Mouse (Mus musculus) CH12.LX (cell line): ENCODE results near the gene Caln1. TPM values are rescaled to one million over a fixed set of nuclear protein-coding genes. Genes with fewer than 3 reads are reported as not detected.

ENCODE experiments used
- DNase-seq: peaks from one replicate; pipeline ENCODE4 v3.0.0-alpha.2; 2013; ENCODE audit errors: extremely low read depth
- H3K27ac ChIP-seq: 2 replicates; pipeline ENCODE4 v1.5.1; 2012; ENCODE audit warnings: low read depth, mild to moderate bottlenecking, control low read depth, moderate library complexity; ENCODE audit not compliant: insufficient read depth
- H3K27me3 ChIP-seq: replicated peaks from 2 replicates; pipeline ENCODE3; 2012; ENCODE audit warnings: inconsistent platforms
- H3K36me3 ChIP-seq, 2 experiments: replicated peaks in 1 of 2; 2 replicates each; pipeline versions ENCODE3 to v1.6.1; 2012; ENCODE audit warnings: inconsistent platforms in 1 of 2, low read length in 1 of 2, mild to moderate bottlenecking in 1 of 2, mixed read lengths in 1 of 2, moderate library complexity in 1 of 2; ENCODE audit not compliant: control insufficient read depth in 1 of 2, insufficient read depth in 1 of 2
- H3K4me1 ChIP-seq, 2 experiments: 2 replicates each; pipeline ENCODE4 v1.6.1; 2012; ENCODE audit warnings: inconsistent platforms in 1 of 2, moderate library complexity in 1 of 2; ENCODE audit not compliant: insufficient read depth in 2 of 2, control insufficient read depth in 1 of 2
- H3K4me2 ChIP-seq: 2 replicates; pipeline ENCODE4 v1.6.1; 2012; ENCODE audit warnings: low read depth, mild to moderate bottlenecking, control low read depth; ENCODE audit not compliant: poor library complexity, insufficient read depth, severe bottlenecking
- H3K4me3 ChIP-seq, 3 experiments: fragments of 150-350 bp in 1 of 3; sonication (generic) in 1 of 3; replicated peaks in 1 of 3; 2 replicates each; pipeline versions ENCODE3 to v1.5.1; 2011 to 2012; ENCODE audit warnings: low read depth in 2 of 3, low read length in 2 of 3, mild to moderate bottlenecking in 2 of 3, moderate library complexity in 2 of 3, control low read depth in 1 of 3, improper control_type of control experiment in 1 of 3, inconsistent platforms in 1 of 3, mixed read lengths in 1 of 3; ENCODE audit not compliant: poor library complexity in 1 of 3
- H3K79me2 ChIP-seq: replicated peaks from 2 replicates; pipeline ENCODE4 v1.6.1; 2012; ENCODE audit warnings: mild to moderate bottlenecking, moderate library complexity; ENCODE audit not compliant: control insufficient read depth, poor library complexity, insufficient read depth, severe bottlenecking; ENCODE audit errors: extremely low read depth
- H3K9ac ChIP-seq: 2 replicates; pipeline ENCODE4 v1.6.1; 2012; ENCODE audit warnings: low read depth, mild to moderate bottlenecking, control low read depth, moderate library complexity; ENCODE audit not compliant: insufficient read depth
- H3K9me3 ChIP-seq: replicated peaks from 2 replicates; pipeline ENCODE3; 2012; ENCODE audit warnings: low read length, inconsistent platforms, mixed read lengths
- BHLHE40 ChIP-seq: IDR thresholded peaks from 2 replicates; pipeline ENCODE4 v1.6.1; 2011; ENCODE audit warnings: mild to moderate bottlenecking, low read depth, low read length, improper control_type of control experiment
- CHD2 ChIP-seq: IDR thresholded peaks from 2 replicates; pipeline ENCODE4 v1.6.1; 2011; ENCODE audit warnings: low read length, improper control_type of control experiment
- E2F4 ChIP-seq: IDR thresholded peaks from 2 replicates; pipeline ENCODE4 v1.6.1; 2011; ENCODE audit warnings: low read depth, low read length, improper control_type of control experiment; ENCODE audit not compliant: insufficient replicate concordance
- ELF1 ChIP-seq: IDR thresholded peaks from 2 replicates; pipeline ENCODE4 v1.6.1; 2014; ENCODE audit warnings: low read depth, mild to moderate bottlenecking, inconsistent platforms, low read length, improper control_type of control experiment
- EP300 ChIP-seq: IDR thresholded peaks from 2 replicates; pipeline ENCODE4 v1.6.1; 2011; ENCODE audit warnings: low read length, improper control_type of control experiment
- ETS1 ChIP-seq: conservative IDR thresholded peaks from 2 replicates; pipeline ENCODE4 v1.6.1; 2012; ENCODE audit warnings: low read depth, mild to moderate bottlenecking, inconsistent platforms, low read length, improper control_type of control experiment, moderate library complexity
- GABPA ChIP-seq: IDR thresholded peaks from 2 replicates; pipeline ENCODE4 v1.6.1; 2012; ENCODE audit warnings: low read depth, low read length, improper control_type of control experiment, inconsistent platforms; ENCODE audit not compliant: insufficient replicate concordance
- HCFC1 ChIP-seq: IDR thresholded peaks from 2 replicates; pipeline ENCODE4 v1.6.1; 2012; ENCODE audit warnings: low read depth, mild to moderate bottlenecking, inconsistent platforms, low read length, improper control_type of control experiment
- IRF4 ChIP-seq: IDR thresholded peaks from 2 replicates; pipeline ENCODE4 v1.6.1; 2014; ENCODE audit warnings: low read depth, mild to moderate bottlenecking, inconsistent platforms, low read length, improper control_type of control experiment
- KAT2A ChIP-seq: IDR thresholded peaks from 2 replicates; pipeline ENCODE4 v1.6.1; 2012; ENCODE audit warnings: low read length, improper control_type of control experiment, inconsistent platforms; ENCODE audit not compliant: insufficient replicate concordance
- MAX ChIP-seq: IDR thresholded peaks from 2 replicates; pipeline ENCODE4 v1.6.1; 2011; ENCODE audit warnings: low read length, improper control_type of control experiment
- MEF2A ChIP-seq: IDR thresholded peaks from 2 replicates; pipeline ENCODE4 v1.6.1; 2014; ENCODE audit warnings: low read depth, mild to moderate bottlenecking, inconsistent platforms, low read length, improper control_type of control experiment, borderline replicate concordance
- MXI1 ChIP-seq: IDR thresholded peaks from 2 replicates; pipeline ENCODE4 v1.6.1; 2011; ENCODE audit warnings: mild to moderate bottlenecking, low read depth, low read length, improper control_type of control experiment
- MYC ChIP-seq: IDR thresholded peaks from 2 replicates; pipeline ENCODE4 v1.6.1; 2011; ENCODE audit warnings: low read depth, mild to moderate bottlenecking, improper control_type of control experiment, low read length
- NELFE ChIP-seq: IDR thresholded peaks from 2 replicates; pipeline ENCODE4 v1.6.1; 2011; ENCODE audit warnings: low read depth, low read length, improper control_type of control experiment
- NRF1 ChIP-seq: IDR thresholded peaks from 2 replicates; pipeline ENCODE4 v1.6.1; 2014; ENCODE audit warnings: low read depth, mild to moderate bottlenecking, inconsistent platforms, low read length, improper control_type of control experiment, moderate library complexity
- POLR2A ChIP-seq: IDR thresholded peaks from 2 replicates; pipeline ENCODE4 v1.6.1; 2011; ENCODE audit warnings: low read depth, mild to moderate bottlenecking, improper control_type of control experiment, low read length
- USF1 ChIP-seq: IDR thresholded peaks from 2 replicates; pipeline ENCODE4 v1.6.1; 2014; ENCODE audit warnings: low read depth, mild to moderate bottlenecking, inconsistent platforms, low read length, improper control_type of control experiment
- ZC3H11A ChIP-seq: IDR thresholded peaks from 2 replicates; pipeline ENCODE4 v1.6.1; 2012; ENCODE audit warnings: low read depth, mild to moderate bottlenecking, inconsistent platforms, low read length, improper control_type of control experiment
- ZKSCAN1 ChIP-seq: IDR thresholded peaks from 2 replicates; pipeline ENCODE4 v1.6.1; 2012; ENCODE audit warnings: low read depth, inconsistent platforms, low read length, improper control_type of control experiment, borderline replicate concordance
- dilution Hi-C: fragments of 300-500 bp; cut with MboI; formaldehyde crosslinking; loops from 2 replicates; pipeline ENCODE4 v1.14.3; 2020; ENCODE audit warnings: low sequenced_read_pairs; ENCODE audit not compliant: extremely low pct_unique_long_range_greater_than_20kb, extremely low pct_ligation_motif_present
- in situ Hi-C: fragments of 300-500 bp; cut with MboI; formaldehyde crosslinking; loops from 3 replicates; pipeline ENCODE4 v1.14.3; 2019; ENCODE audit warnings: low sequenced_read_pairs, low pct_ligation_motif_present, low pct_unique_long_range_greater_than_20kb, mixed read lengths
- polyA plus RNA-seq: library from polyadenylated mRNA; unstranded; fragments of >175 nt; gene quantifications from 2 replicates; pipeline ENCODE4 v1.2.1, GENCODE M21; 2012; ENCODE audit warnings: low read depth; ENCODE audit not compliant: insufficient read length
- total RNA-seq, 2 experiments: library from RNA; depleted of rRNA; stranded (reverse); fragments of 300-350 nt in 1 of 2; fragments of >200 nt in 1 of 2; gene quantifications; 2 replicates each; pipeline ENCODE4 v1.2.3; 2012 to 2014

The Caln1 gene
- total and polyA plus RNA-seq, 3 experiments = under 0.01 TPM; not detected in 2

DNA sequence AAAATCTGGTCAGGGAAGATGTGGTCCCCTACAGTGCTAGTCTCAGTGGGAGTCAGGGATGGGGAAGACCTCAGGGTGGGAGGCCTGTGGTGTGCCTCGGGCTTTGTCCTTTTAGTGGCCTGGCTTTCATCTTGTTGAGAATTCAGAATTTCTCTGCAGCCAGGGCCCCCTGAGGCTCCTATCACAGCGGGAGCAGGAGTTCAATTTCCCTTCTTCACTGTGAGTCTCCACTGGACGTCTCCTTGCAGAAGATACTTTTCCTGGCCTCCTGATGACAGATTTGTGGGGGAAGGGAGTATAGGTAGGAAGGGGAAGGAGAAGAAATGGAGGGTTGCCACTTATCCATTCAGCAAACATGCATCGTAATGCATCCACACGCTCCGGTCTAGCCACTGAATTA lies 441.1 kb downstream of the Caln1 start:
- in situ Hi-C loops (no loop called here), dilution Hi-C loops (no loop called here)

DNA sequence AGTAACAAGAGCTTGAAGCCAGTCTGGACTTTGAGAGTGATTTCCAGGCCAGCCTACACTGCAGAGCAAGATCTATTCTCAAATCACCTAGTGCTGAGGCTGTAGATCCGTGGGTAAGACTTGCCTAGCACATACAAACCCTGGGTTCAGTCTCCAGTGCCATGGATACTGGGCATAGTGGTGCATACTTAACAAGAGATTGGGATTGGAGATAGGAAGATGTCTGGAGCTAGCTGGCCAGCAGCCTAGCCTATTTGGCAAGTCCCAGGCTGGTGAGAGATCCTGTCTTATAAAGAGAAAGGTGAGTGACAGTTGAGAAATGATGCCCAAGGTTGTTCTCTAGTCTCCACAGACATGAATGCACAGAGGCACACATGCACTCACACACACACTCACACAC lies 441.6 kb downstream of the Caln1 start:
- Histone ChIP-seq H3K27ac (no peak overlapping the region), H3K4me3 (no peak overlapping the region), H3K4me1 (no peaks in the 10 kb centered on the region), H3K9me3 (peaks cover 61% of the 10 kb centered on the region), H3K79me2 (no peaks in the 10 kb centered on the region), H3K36me3 (no peaks in the 10 kb centered on the region), H3K9ac (no peak overlapping the region), H3K27me3 (no peaks in the 10 kb centered on the region), H3K4me2 (no peak overlapping the region)
- in situ Hi-C loops (no loop called here), dilution Hi-C loops (no loop called here)
- DNase-seq = no peak
- TF ChIP-seq ELF1 = no peak
- no peak for TF ChIP-seq ZC3H11A
- TF ChIP-seq BHLHE40 = no peak
- TF ChIP-seq CHD2 = no peak
- no peak for TF ChIP-seq KAT2A
- no peak for TF ChIP-seq ZKSCAN1
- TF ChIP-seq USF1 = no peak
- TF ChIP-seq MYC = no peak
- TF ChIP-seq EP300 = no peak

More for the DNA sequence above, 441.1 kb downstream of the Caln1 start:
- H3K27me3 ChIP-seq = no peaks in the 10 kb centered on the region
- TF ChIP-seq E2F4 (no peak), NELFE (no peak), ZKSCAN1 (no peak), MXI1 (no peak), KAT2A (no peak), NRF1 (no peak), IRF4 (no peak), GABPA (no peak), HCFC1 (no peak), POLR2A (no peak), ETS1 (no peak), MEF2A (no peak), MYC (no peak), MAX (no peak)
- H3K9ac ChIP-seq = no peak overlapping the region
- DNase-seq = no peak
- no peak overlapping the region for H3K4me3 ChIP-seq
- no peaks in the 10 kb centered on the region for H3K79me2 ChIP-seq
- peaks cover 55% of the 10 kb centered on the region for H3K9me3 ChIP-seq
- no peaks in the 10 kb centered on the region for H3K36me3 ChIP-seq
- no peak overlapping the region for H3K4me2 ChIP-seq
- no peak overlapping the region for H3K27ac ChIP-seq
- H3K4me1 ChIP-seq = no peaks in the 10 kb centered on the region
